Mouse (Mus musculus) embryonic facial prominence, embryonic 14.5 days (tissue): Measurements from ENCODE around the gene Btbd17. TPM values are rescaled to one million over a fixed set of nuclear protein-coding genes. Genes with fewer than 3 reads are reported as not detected.

ENCODE experiments used
- ATAC-seq: fragments of 200-750 bp; cut with Nextera tagmentation; 2 replicates; pipeline ENCODE4 v1.8.0; 2017; ENCODE audit warnings: low read depth, moderate number of reproducible peaks, moderate TSS enrichment
- DNase-seq: peaks from one replicate; pipeline ENCODE4 v3.0.0-alpha.2; 2015; ENCODE audit warnings: low spot score
- H3K27ac ChIP-seq: fragments of 300-500 bp; sonication (generic); replicated peaks from 2 replicates; pipeline ENCODE4 v1.5.1; 2014; ENCODE audit warnings: low read depth, mild to moderate bottlenecking, low read length, moderate library complexity
- H3K27me3 ChIP-seq: fragments of 300-500 bp; sonication (generic); replicated peaks from 2 replicates; pipeline ENCODE4 v1.6.1; 2014; ENCODE audit warnings: low read length; ENCODE audit not compliant: control insufficient read depth, insufficient read depth
- H3K36me3 ChIP-seq: fragments of 300-500 bp; sonication (generic); 2 replicates; pipeline ENCODE4 v1.6.1; 2014; ENCODE audit warnings: low read length, mixed read lengths; ENCODE audit not compliant: control insufficient read depth, insufficient read depth
- H3K4me1 ChIP-seq: fragments of 300-500 bp; sonication (generic); 2 replicates; pipeline ENCODE4 v1.6.1; 2014; ENCODE audit warnings: antibody characterized with exemption, low read length; ENCODE audit not compliant: control insufficient read depth, insufficient read depth
- H3K4me2 ChIP-seq: fragments of 300-500 bp; sonication (generic); 2 replicates; pipeline ENCODE4 v1.6.1; 2014; ENCODE audit warnings: low read depth, mild to moderate bottlenecking, low read length, moderate library complexity, mixed read lengths
- H3K4me3 ChIP-seq: fragments of 300-500 bp; sonication (generic); 2 replicates; pipeline ENCODE4 v1.5.1; 2014; ENCODE audit warnings: low read depth, mild to moderate bottlenecking, low read length
- H3K9ac ChIP-seq: fragments of 300-500 bp; sonication (generic); 2 replicates; pipeline ENCODE4 v1.6.1; 2014; ENCODE audit warnings: low read depth, mild to moderate bottlenecking, low read length, moderate library complexity, mixed read lengths
- H3K9me3 ChIP-seq: fragments of 300-500 bp; sonication (generic); 2 replicates; pipeline ENCODE4 v1.6.1; 2016; ENCODE audit warnings: low read length; ENCODE audit not compliant: control insufficient read depth
- WGBS: fragments of 180-500 bp; shearing (Covaris S2); extraction: QIAGEN DNeasy Blood & Tissue Kit; methylation state at CpG from one replicate; pipeline ENCODE4 v1.1.7; 2014; 5-methylcytosine and 5-hydroxymethylcytosine counted together
- polyA plus RNA-seq: library from polyadenylated mRNA; unstranded; fragments of >200 nt; fragmentation: Nextera tagmentation; extraction: Ambion mirVana; gene quantifications from 2 replicates; pipeline ENCODE4 v1.2.1, GENCODE M21; 2014

Btbd17 gene
- polyA plus RNA-seq, 1 experiment from 2014 or later = 3.2 TPM

DNA sequence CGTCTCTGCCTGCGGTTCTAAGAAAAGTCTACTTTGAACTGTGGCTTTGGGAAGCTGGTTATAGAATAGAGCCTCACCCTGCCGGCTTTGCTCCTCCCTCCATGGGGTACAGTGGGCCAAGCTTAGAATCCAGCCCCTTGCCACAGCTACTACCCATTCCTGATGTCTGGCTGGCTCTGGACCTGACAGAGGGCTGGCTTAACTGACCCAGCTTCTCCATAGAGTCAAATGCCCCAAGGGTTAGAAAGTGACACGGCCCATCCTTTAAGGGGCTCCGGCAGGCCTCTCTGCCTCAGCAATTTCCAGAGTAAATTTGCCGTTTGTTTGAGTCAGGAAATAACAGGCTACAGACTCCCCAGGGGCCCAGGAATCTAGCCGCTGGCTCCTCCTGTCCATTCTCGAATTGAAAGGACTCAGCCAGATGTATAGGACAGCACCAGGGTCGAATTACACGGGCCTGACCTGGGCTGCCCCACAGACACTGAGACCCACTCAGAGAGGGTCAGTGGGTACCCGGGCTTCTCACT is 27.5 kb upstream of the Btbd17 start:
- Histone ChIP-seq H3K9me3 (no peaks in the 10 kb centered on the region), H3K4me3 (no peak overlapping the region), H3K9ac (0 out of 2 replicates have a peak overlapping the region, but pooled peaks have one; percentile 9), H3K4me1 (peaks cover 23% of the 10 kb centered on the region), H3K4me2 (peak overlapping the region; percentile 23), H3K27me3 (no peaks in the 10 kb centered on the region), H3K36me3 (no peaks in the 10 kb centered on the region), H3K27ac (peak overlapping the region; percentile 69)
- peak; percentile 74 for DNase-seq
- WGBS = 1% methylated on average over 10 of the region's 11 CpGs
- ATAC-seq = peak; percentile 62

DNA sequence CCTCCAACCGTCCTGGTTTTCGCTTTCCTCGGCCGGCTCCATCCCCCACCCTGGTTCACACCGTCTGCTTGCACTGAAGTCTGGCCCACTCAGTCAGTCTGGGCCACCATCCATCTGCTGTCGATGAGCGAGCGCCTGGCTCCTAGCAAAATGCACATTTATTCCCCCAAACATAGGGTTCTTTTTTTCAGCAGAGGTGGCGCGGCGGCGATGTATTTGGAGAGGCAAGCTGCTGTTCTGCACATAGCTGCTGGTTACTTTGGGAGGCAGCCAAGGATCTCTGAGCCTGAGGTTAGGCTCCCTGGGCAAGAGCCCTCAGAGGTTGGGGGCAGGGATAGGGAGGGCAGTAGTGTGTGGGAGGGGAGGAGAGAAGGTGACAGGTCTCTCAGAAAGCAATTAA is 27.0 kb upstream of the Btbd17 start:
- Histone ChIP-seq H3K27me3 (no peaks in the 10 kb centered on the region), H3K4me1 (peaks cover 23% of the 10 kb centered on the region), H3K9me3 (no peaks in the 10 kb centered on the region), H3K4me3 (no peak overlapping the region), H3K9ac (peak overlapping the region; percentile 9; the same call in 1 of the 2 replicates), H3K4me2 (peak overlapping the region; percentile 23), H3K27ac (peak overlapping the region; percentile 69), H3K36me3 (no peaks in the 10 kb centered on the region)
- ATAC-seq = peak; percentile 89
- DNase-seq = peak; percentile 92
- WGBS = 28% methylated on average over 12 of the region's 12 CpGs

- peaks cover 23% of the 10 kb centered on the region for H3K4me1 ChIP-seq
- no peak overlapping the region for H3K27ac ChIP-seq
- no peaks in the 10 kb centered on the region for H3K27me3 ChIP-seq
- 40% methylated on average over 1 of the region's 1 CpGs for WGBS
- no peaks in the 10 kb centered on the region for H3K9me3 ChIP-seq
- H3K4me3 ChIP-seq = no peak overlapping the region
- no peak overlapping the region for H3K9ac ChIP-seq
- H3K4me2 ChIP-seq = no peak overlapping the region
- H3K36me3 ChIP-seq = no peaks in the 10 kb centered on the region
- ATAC-seq = no peak
- DNase-seq = no peak
These were observed 25.6 kb upstream of the Btbd17 start for GRCm38 (mm10) chr11:114821325-114821724.

DNA sequence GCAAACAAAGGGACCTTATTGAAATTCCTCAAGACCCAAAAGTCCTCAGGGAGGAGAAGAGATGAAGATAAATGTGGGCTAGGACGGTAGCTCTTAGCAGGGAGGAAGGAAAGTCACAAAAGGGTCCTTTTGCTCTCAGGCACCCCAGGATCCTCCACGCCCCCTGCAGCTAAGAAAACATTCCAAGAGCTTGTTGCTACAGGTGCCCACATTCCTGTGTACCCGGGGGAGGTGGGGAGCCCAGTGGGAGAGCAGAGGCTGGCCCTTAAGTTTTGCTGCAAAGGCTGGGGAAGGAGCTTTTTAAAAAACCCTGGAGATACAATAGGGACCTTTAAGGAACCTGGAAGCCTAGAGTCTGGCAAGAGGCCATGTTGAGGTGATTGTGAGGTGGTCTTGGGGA is 24.7 kb upstream of the Btbd17 start:
- H3K9ac ChIP-seq = no peak overlapping the region
- ATAC-seq (no peak), DNase-seq (peak; percentile 61)
- H3K4me1 ChIP-seq = peaks cover 23% of the 10 kb centered on the region
- no peaks in the 10 kb centered on the region for H3K27me3 ChIP-seq
- H3K27ac ChIP-seq = no peak overlapping the region
- WGBS = 37% methylated on average over 3 of the region's 3 CpGs
- H3K9me3 ChIP-seq = no peaks in the 10 kb centered on the region
- no peak overlapping the region for H3K4me3 ChIP-seq
- no peak overlapping the region for H3K4me2 ChIP-seq
- H3K36me3 ChIP-seq = no peaks in the 10 kb centered on the region

DNA sequence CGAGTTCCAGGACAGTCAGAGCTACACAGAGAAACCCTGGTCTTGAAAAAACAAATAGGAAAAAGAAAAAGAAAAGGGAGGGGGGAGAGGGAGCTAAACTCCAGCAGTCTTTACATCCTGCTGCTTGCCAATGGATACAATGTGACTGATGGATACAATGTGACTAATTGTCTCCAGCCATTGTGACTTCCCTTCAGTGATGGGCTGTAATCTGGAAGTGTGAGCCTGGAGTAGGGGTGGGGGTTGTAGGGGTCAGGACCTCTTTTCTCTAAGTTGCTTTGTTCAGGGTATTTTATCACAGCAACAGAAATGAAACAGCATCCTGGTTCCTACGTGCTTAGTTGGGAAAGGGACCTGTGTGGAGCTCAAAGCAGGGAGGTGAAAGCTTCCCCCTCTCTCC is 23.4 kb upstream of the Btbd17 start:
- no peak for ATAC-seq
- H3K27me3 ChIP-seq = no peaks in the 10 kb centered on the region
- no peaks in the 10 kb centered on the region for H3K9me3 ChIP-seq
- H3K36me3 ChIP-seq = no peaks in the 10 kb centered on the region
- WGBS = 17% methylated on average over 2 of the region's 2 CpGs
- H3K9ac ChIP-seq = no peak overlapping the region
- H3K4me2 ChIP-seq = no peak overlapping the region
- H3K4me1 ChIP-seq = peaks cover 23% of the 10 kb centered on the region
- no peak overlapping the region for H3K4me3 ChIP-seq
- no peak overlapping the region for H3K27ac ChIP-seq
- DNase-seq = no peak

DNA sequence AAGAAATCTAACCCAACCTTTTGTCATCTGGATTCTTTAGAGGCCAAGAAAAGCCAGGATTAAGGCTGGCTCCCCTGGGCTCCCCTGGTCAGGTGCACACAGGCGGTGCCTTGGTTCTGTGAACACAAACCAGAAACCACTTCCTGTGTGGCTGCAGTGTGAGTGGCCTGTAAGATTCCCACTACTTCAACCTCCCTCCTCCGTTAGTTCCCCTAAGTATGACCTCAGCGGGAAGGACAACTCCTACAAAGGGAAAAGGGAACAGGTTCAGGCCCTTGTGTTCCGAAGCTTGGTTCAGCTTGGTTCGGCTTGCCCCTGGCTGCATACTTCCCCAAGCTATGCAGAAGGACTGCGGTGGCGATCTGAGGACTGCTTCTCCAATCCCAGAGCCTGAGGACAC is 22.4 kb upstream of the Btbd17 start:
- no peaks in the 10 kb centered on the region for H3K9me3 ChIP-seq
- ATAC-seq (no peak), DNase-seq (no peak)
- peaks cover 16% of the 10 kb centered on the region for H3K4me1 ChIP-seq
- no peak overlapping the region for H3K9ac ChIP-seq
- no peaks in the 10 kb centered on the region for H3K27me3 ChIP-seq
- no peaks in the 10 kb centered on the region for H3K36me3 ChIP-seq
- 87% methylated on average over 7 of the region's 7 CpGs for WGBS
- no peak overlapping the region for H3K4me2 ChIP-seq
- no peak overlapping the region for H3K4me3 ChIP-seq
- H3K27ac ChIP-seq = no peak overlapping the region

DNA sequence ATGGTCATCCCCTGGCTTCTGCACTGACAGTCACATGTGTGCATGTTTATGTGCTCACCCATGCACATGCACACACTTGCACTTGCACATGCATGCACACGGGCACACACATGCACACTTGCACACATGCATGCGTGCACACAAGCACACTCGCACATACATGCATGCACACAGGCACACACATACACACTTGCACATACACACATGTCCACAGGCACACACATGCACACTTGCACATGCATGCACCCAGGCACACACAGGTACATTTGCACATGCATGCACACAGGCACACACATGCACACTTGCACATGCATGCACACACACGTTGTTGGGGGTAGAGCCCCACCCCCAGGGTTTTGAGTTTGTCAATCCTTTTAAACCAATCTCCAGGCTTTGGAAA is 21.2 kb upstream of the Btbd17 start:
- DNase-seq (no peak), ATAC-seq (no peak)
- H3K4me3 ChIP-seq = no peak overlapping the region
- H3K4me1 ChIP-seq = peaks cover 7% of the 10 kb centered on the region; the same call in 1 of the 2 replicates
- H3K27me3 ChIP-seq = no peaks in the 10 kb centered on the region
- WGBS = 92% methylated on average over 4 of the region's 4 CpGs
- no peak overlapping the region for H3K9ac ChIP-seq
- no peak overlapping the region for H3K4me2 ChIP-seq
- no peaks in the 10 kb centered on the region for H3K36me3 ChIP-seq
- no peak overlapping the region for H3K27ac ChIP-seq
- H3K9me3 ChIP-seq = no peaks in the 10 kb centered on the region

- ATAC-seq = peak; percentile 20; the same call in 1 of the 2 replicates
- no peak overlapping the region for H3K4me2 ChIP-seq
- DNase-seq = peak; percentile 59
- H3K27me3 ChIP-seq = no peaks in the 10 kb centered on the region
- WGBS = 67% methylated on average over 11 of the region's 11 CpGs
- no peaks in the 10 kb centered on the region for H3K36me3 ChIP-seq
- peaks cover 6% of the 10 kb centered on the region; the same call in 1 of the 2 replicates for H3K4me1 ChIP-seq
- H3K9me3 ChIP-seq = no peaks in the 10 kb centered on the region
- no peak overlapping the region for H3K27ac ChIP-seq
- no peak overlapping the region for H3K9ac ChIP-seq
- no peak overlapping the region for H3K4me3 ChIP-seq
These were observed 19.3 kb upstream of the Btbd17 start for GRCm38 (mm10) chr11:114814873-114815592.
